Mouse (Mus musculus): ENCODE measurements around the gene Slfn4. TPM values are rescaled to one million over a fixed set of nuclear protein-coding genes. Genes with fewer than 3 reads are reported as not detected.
"Not testable (repeated sequence)": the region's sequence is repeated elsewhere in the genome, so short reads cannot be mapped to it uniquely, and the experiment has no call there.

Slfn4 gene
- not detected for total RNA-seq (2021)

DNA sequence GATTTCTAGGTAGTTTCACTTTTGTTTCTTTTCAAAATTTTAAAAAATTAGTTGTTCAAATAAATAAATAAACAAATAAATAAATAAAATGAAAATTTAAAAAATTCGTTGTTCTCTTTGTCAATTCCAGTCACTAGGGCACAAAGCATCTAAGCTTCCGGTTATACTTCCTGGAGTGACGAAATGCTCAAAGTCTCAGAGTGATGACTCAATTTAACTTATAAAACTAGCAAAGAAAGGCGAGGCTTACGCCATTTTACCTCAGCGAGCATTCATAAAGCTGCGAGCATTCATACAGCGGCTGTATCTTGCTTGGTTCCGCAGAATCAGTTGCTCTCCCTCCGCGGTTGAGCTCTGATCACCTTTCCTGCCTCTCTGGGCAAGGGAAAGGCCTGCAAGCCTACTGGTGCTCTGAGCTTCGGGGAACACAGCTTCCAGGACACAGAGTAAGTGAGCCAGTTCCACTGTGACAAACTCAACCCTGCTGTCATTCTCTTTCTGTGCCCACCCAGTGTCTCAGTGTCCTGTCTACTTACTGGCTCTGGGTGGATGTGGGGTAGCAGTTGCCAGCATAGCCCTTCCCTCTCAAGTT is at the start of gene Slfn4:
Slfn4 (plus strand) TSS at position 239 of the 592 bp plus-strand sequence.
- no peak for DNase-seq (ENCODE audit: extremely low spot score in 1 of 2, low spot score in 1 of 2)

DNA sequence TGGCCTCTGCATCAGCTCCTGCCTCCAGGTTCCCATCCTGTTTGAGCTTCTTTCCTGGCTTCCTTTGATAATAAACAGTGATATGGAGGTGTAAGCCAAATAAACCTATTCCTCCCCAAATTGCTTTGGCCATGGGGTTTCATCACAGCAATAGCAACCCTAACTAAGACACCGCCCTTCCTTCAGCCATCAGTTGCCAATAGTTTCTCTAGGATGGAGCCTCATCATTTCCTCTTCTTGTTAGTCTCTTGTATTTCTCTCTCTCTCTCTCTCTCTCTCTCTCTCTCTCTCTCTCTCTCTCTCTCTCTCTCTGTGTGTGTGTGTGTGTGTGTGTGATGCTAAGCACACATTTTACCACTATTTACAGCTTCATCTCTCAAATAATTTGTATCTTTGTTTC is 49.4 kb upstream of the Slfn4 start:
- DNase-seq (ENCODE audit: extremely low spot score in 1 of 2, low spot score in 1 of 2), result not testable (repeated sequence)

DNA sequence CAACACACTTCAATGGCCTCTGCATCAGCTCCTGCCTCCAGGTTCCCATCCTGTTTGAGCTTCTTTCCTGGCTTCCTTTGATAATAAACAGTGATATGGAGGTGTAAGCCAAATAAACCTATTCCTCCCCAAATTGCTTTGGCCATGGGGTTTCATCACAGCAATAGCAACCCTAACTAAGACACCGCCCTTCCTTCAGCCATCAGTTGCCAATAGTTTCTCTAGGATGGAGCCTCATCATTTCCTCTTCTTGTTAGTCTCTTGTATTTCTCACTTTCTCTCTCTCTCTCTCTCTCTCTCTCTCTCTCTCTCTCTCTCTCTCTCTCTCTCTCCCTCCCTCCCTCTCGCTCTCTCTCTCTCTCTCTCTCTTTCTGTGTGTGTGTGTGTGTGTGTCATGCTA is 37.7 kb upstream of the Slfn4 start:
- not testable (repeated sequence) for DNase-seq (ENCODE audit: extremely low spot score in 1 of 2, low spot score in 1 of 2)

DNA sequence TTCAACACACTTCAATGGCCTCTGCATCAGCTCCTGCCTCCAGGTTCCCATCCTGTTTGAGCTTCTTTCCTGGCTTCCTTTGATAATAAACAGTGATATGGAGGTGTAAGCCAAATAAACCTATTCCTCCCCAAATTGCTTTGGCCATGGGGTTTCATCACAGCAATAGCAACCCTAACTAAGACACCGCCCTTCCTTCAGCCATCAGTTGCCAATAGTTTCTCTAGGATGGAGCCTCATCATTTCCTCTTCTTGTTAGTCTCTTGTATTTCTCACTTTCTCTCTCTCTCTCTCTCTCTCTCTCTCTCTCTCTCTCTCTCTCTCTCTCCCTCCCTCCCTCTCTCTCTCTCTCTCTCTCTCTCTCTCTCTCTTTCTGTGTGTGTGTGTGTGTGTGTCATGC is 26.0 kb upstream of the Slfn4 start:
- not testable (repeated sequence) for DNase-seq (ENCODE audit: extremely low spot score in 1 of 2, low spot score in 1 of 2)

DNA sequence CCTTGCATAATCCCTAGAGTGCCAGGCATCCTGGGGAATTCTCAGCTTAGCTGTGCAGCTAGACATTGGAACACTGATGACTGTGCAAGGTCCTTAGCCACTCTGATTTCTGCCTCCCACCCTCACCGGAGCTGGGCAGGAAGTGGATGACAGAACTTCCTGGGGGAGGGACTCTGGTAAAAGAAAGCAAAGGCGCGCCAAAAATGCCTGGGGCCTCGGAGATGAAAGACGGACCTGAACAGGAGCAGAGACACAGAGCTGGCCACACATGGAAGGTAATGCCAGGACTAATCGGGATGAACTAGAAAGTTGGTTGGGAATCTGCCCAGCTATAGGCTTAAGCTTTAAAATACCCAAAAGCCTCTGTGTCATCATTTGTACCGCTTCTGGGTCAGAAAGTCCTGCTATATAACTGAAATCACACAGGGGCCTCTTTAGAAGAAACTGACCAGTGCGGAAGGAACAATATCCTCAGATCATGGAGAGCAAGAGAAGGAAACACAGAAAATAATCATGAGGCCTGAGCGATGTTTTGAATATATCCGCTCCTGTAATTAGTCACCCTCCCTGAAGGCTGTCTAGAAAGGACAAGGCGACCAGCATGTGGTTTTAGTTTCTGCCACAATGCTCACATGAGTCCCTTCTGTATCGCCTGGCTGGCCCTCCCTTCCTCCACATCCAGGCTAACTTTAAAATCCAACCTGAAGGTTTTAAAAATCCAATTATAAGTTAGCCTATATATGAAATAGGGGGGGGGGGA is 16.3 kb downstream of the Slfn4 start, which contains the start of gene Slfn3:
Slfn3 (plus strand) TSS at position 197 of the 760 bp plus-strand sequence.
- no peak for DNase-seq (ENCODE audit: extremely low spot score in 1 of 2, low spot score in 1 of 2)

DNA sequence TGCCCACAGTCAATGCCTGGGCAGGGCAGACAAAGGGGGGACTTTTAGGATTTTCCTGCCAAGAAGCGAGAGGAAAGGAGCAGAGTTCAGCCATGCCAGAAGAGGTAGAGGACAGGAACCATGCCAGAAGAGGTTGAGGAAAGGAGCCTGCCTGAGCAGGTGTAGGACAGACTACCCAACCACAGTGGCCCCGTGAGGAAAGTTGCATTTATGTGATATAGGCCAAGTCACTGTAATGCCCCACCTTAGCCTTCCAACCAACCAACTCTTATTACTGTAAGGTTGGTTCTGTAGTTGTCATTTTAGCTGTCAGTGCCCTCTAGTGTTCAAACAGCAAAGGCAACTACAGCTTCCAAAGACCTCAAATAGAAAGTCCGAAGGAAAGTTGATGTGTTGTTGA is 17.0 kb downstream of the Slfn4 start:
- no peak for DNase-seq (ENCODE audit: extremely low spot score in 1 of 2, low spot score in 1 of 2)

DNA sequence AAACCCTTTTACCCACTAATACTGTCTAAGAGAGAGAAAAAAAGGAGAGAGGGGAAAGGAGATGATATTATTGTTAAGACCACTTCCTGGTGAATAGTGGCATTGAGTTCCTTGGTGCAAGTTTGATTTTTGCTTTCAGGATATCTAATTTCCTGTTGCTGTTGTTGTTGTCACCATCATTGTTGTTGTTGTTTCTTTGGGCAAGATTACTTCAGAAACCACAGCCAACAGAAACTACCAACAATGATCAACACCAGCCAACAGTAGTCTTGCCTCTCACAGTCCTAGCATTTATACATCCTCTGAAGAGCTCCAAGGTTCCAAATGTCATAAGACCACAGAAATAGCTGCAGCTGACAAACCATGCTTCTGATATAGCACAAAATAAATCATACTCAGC is 30.0 kb downstream of the Slfn4 start:
- no peak for DNase-seq (ENCODE audit: extremely low spot score in 1 of 2, low spot score in 1 of 2)

DNA sequence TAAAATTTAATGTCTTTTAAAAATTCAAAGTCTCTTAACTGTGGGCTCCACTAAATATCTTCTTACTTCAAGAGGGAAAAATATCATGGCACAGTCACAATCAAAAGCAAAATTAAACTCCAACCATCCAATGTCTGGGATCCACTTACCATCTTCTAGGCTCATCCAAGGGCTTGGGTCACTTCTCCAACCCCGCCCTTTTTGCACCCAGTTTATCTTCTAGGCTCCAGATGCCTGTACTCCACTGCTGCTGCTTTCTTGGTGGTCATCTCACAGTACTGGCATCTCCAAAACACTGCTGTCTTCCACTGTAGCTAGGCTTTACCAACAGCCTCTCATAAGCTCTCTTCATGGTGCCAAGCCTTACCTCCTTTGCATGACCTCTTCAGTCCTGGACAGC is 41.1 kb downstream of the Slfn4 start:
- DNase-seq (ENCODE audit: extremely low spot score in 1 of 2, low spot score in 1 of 2), result no peak

DNA sequence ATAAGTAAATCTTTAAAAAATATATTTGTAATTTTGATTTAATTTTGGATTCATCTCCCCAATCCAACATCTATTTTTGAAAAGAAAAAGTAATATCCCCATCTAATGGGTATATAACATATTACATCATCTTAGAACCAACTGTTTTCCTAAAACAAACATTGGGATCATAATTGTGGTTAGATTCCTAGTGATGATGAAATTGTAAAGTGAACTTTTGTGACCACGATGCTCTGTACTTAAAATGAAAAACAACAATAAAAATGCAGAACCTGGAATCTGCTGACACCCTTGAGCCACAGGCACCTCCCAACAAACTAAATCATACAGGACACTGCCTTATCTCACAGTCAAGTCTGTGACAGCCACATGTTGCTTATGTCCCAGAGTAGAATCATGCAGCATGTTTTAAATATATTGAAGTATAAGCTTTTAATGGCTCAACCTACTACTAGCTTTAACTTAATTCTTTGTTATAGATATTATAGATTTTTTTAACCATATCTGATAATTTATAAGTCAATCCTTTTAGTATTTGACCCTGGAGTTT is 46.4 kb downstream of the Slfn4 start:
- DNase-seq (ENCODE audit: extremely low spot score in 1 of 2, low spot score in 1 of 2), result no peak

DNA sequence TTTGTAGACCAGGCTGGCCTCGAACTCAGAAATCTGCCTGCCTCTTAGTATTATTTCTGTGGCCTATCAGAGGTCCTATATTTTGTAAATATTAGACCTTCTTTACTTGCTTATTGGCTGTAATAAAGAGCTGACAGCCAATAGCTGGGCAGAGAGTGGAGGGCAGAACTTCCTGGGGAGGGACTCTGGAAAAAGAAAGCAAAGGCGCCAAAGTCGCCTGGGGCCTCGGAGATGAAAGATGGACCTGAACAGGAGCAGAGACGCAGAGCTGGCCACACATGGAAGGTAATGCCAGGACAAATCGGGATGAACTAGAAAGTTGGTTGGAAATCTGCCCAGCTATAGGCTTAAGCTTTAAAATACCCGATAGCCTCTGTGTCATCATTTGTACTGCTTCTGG is 48.4 kb downstream of the Slfn4 start:
- no peak for DNase-seq (ENCODE audit: extremely low spot score in 1 of 2, low spot score in 1 of 2)

DNA sequence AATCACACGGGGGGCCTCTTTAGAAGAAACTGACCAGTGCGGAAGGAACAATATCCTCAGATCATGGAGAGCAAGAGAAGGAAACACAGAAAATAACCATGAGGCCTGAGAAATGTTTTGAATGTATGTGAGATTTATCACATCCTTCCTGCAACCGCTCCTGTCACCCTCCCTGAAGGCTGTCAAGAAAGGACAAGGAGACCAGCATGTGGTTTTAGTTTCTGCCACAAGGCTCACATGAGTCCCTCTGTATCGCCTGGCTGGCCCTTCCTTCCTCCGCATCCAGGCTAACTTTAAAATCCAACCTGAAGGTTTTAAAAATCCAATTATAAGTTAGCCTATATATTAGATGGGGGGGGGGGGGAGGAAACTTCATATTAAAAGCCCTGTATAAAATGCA is 48.8 kb downstream of the Slfn4 start:
- not testable (repeated sequence) for DNase-seq (ENCODE audit: extremely low spot score in 1 of 2, low spot score in 1 of 2)

DNA sequence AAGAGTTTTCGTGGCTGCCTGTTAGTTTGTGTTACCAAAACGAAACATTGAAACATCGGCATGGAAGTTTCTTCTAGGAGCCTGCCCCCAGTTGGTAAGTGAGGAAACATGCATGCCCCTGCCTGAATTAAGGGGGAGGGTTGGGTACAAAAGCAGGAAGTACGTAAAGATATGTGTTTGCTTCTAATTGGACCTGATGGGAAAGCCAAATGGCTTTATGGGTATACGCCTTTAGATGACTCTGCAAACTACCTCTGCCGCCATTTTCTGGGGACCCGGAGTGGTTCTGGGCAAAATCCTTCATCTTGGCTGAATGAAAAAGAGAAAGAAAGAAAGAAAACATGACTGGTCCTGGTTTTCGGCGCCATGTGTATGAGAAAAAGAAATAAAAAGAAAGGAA is 49.2 kb downstream of the Slfn4 start:
- no peak for DNase-seq (ENCODE audit: extremely low spot score in 1 of 2, low spot score in 1 of 2)

DNA sequence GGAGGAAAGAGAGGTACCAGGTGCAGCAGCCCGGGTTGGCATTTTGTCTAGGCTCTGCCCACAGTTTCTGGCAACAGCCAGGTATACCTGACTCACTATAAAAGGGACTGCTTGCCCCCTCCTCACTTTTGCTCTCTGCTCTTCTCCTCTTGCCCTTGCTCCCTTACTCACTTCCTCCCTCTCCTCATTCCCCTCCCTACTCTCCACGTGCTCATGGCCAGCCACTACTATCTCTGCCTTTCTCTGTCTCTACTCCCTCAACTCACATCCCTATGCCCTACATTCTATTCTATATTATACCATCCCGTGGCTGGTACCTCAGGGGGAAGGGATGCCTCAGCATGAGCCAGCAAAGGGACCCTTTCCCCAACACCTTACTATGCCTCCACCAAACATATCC is 49.8 kb downstream of the Slfn4 start:
- no peak for DNase-seq (ENCODE audit: extremely low spot score in 1 of 2, low spot score in 1 of 2)

DNA sequence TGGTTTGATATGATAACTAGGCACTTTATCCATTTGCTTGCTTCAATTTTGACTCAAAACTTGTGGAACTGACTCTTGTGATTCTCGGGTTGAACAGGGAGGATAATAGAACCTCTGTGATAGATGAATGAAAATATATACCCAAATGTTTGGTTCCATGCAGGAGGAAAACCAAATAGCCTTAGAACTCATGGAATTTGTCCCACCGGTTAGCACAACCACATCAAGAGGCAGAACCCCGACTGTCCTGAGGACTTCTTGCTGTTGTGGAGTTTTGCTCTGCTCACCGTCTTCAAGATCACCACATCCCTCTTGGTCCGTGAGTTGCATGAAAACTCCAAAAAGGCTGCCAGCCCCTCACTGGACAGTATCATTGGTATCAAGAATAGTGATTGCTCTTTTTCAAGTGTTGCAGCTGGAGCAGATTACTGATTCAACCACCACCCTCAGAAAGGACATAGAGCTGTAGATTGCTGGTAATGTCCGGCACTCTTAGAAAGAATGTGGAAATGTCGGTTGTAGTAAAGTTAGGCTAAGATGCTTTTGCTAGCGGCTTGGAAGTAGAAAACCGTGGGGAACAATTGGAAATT is 50.5 kb downstream of the Slfn4 start:
- no peak for DNase-seq (ENCODE audit: extremely low spot score in 1 of 2, low spot score in 1 of 2)

DNA sequence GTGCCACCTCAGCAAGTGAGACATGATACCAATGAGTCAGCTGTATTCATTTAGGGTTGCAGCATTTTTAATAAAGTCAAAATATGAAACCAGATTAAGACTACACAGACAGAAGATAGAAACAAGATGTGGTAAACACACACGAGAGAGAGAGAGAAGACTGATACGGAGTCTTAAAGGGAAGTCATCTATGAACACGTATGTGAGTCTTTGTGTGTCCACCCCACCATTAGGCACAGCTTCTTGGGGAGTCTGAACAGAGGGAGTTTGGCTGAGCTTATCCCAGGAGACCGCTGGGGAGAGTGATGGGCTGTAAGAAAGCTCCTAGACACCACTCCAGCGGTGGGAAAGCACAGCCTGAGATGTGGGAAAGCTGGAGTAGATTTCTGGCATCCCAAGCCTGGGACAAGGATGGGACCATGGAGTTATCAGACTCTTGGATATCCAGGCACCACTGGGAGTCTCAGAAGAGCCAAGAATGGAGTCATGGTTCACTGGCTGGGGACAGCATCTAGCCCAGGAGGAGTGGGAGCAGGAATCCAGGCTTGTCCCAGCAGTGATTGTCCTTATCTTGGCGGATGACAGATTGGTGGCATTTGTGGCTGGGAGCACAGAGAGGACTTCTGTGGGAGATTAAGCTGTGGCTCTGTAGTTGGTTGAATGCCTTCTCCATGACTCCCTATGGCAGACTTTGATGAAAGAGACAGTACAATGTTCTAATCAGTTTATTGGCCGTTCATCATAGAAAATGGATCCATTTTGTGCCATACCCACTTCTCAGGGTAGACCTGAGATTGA is 53.1 kb downstream of the Slfn4 start:
- DNase-seq (ENCODE audit: extremely low spot score in 1 of 2, low spot score in 1 of 2), result no peak

DNA sequence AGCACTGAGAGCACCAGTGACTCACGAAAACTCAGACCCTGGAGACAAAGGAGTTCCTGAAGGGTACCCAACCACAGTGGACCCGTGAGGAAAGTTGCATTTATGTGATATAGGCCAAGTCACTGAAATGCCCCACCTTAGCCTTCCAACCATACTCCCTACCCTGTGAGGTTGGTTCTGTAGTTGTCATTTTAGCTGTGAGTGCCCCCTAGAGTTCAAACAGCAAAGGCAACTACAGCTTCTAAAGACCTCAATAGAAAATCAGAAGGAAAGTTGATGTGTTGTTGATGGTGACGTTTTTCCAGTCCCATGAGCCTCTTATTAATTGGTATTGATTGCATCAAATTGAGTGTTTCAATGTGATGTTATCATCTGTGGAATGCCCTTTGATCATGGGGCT is 56.0 kb downstream of the Slfn4 start:
- DNase-seq (ENCODE audit: extremely low spot score in 1 of 2, low spot score in 1 of 2), result no peak

DNA sequence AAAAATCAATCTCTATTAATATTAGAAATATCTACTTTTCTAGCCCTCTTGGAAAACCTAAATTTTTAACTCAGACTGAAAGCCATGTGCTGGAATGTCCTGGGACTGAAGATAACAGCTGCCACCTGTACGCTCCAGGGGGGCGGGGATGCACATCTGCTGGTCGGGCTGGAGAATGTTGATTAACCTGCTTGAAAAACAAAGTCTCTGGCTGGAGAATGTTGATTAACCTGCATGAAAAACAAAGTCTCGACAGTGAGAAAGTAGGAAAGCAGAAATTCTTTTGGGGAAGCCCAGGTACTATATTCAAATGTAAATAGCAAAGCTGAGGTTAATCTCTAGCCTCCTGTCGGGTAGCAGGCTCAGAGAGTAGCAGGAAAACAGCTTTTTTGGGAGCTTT is 58.6 kb downstream of the Slfn4 start:
- not testable (repeated sequence) for DNase-seq (ENCODE audit: extremely low spot score in 1 of 2, low spot score in 1 of 2)

DNA sequence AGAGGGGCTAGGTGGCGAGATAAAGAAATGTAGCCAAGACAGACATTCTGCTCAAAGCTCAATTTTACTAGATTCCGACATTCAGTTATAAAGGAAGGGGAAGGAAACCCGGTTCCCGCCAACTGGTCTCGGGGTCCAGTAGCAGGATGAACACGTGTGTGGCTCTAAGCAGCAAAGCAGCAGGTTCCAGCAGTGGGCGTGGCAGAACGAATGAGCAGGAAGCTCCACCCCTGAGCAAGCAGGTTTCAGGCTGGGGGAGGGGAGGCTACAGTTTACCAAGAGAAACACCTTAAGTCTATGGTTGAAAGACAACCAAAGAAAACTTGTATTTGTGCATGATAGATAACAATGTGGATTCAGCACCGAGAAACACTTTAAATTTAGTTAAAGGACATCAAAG is 62.4 kb downstream of the Slfn4 start:
- not testable (repeated sequence) for DNase-seq (ENCODE audit: extremely low spot score in 1 of 2, low spot score in 1 of 2)

DNA sequence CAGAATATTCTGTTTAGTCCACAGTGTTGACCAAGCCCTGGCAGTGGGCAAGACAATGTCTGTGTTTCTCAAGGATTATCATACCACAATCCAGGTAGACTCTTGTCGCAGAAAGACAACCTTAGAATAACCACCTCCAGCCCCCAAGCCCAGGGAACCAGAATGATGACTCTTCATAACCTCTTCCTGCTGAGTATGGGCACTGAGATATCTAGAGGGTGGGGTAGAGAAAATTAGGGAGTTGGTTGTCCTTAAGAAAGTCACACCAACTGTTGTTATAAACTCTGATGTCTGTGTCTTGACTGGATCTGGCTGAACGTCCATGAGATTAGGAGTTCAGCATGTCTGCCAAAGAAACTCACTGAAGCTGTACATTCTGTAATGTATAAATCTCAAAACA is 63.4 kb downstream of the Slfn4 start:
- DNase-seq (ENCODE audit: extremely low spot score in 1 of 2, low spot score in 1 of 2), result no peak

DNA sequence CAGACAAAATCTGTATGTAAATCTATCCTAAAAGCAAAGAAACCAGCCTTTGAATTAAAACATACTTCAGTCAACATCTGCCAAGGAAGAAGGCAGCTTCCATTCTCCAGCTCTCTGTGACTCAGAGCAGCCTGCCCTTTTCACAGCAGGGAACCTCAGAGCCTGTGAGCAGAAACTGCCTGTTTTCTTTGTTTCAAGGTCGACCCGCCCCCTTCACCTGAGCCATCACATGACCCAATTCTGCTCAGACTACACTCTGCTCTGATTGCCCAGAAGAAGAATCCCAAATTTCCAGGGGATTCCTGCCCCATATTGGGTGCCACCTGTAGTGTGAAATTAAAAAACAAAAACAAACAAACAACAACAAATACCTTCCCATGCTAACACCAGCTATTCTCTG is 64.8 kb downstream of the Slfn4 start:
- DNase-seq (ENCODE audit: extremely low spot score in 1 of 2, low spot score in 1 of 2), result no peak

Measured in layer of hippocampus, postnatal 25 days (tissue).